Mouse (Mus musculus) E14TG2a.4 (cell line): ENCODE data around the gene Plrg1.
A peak's percentile ranks its signal among the peaks of the same experiment; 100 is the strongest.

Experiments used
- H3K27me3 ChIP-seq: 2 replicates; pipeline ENCODE4 v1.6.1; 2014; ENCODE audit warnings: low read length, control low read depth; ENCODE audit not compliant: insufficient read depth
- H3K36me3 ChIP-seq: 2 replicates; pipeline ENCODE4 v1.6.1; 2014; ENCODE audit warnings: low read length, control low read depth; ENCODE audit not compliant: insufficient read depth
- H3K4me1 ChIP-seq: replicated peaks from 2 replicates; pipeline ENCODE4 v1.6.1; 2014; ENCODE audit warnings: low read depth, low read length, control low read depth
- H3K4me3 ChIP-seq: replicated peaks from 2 replicates; pipeline ENCODE4 v1.5.1; 2014; ENCODE audit warnings: mild to moderate bottlenecking, low read length
- H3K9me3 ChIP-seq: 2 replicates; pipeline ENCODE4 v1.6.1; 2014; ENCODE audit warnings: low read length, control low read depth
- CTCF ChIP-seq: conservative IDR thresholded peaks from 2 replicates; pipeline ENCODE4 v1.5.1; 2014; ENCODE audit warnings: low read length
- NANOG ChIP-seq: IDR thresholded peaks from 2 replicates; pipeline ENCODE4 v1.6.1; 2014; ENCODE audit warnings: borderline replicate concordance, low read length, mixed read lengths
- POU5F1 ChIP-seq: IDR thresholded peaks from 2 replicates; pipeline ENCODE4 v1.6.1; 2014; ENCODE audit warnings: low read length, borderline replicate concordance

The Plrg1 gene

DNA sequence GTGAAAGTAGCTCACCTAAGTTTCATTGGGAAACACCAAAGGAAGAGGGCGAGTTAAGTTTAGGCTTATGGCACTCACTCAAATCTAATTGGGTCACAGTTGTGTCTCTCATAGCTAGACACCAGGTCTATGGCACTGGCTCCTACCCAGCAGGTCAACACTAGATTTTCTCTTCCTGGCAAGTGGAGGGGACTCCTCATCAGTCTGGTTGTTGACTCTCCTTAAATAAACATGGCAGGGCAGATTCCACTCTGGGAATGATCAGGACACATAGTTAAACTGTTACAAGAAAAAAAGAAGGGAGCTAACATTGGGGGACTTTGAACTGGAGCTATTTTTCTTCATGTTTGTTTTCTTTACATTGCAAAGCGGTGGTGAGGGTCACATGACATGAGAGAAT is 34.9 kb upstream of the Plrg1 start:
- no peak overlapping the region for H3K4me3 ChIP-seq
- TF ChIP-seq CTCF = no peak
- no peak for TF ChIP-seq NANOG
- TF ChIP-seq POU5F1 = no peak
- no peaks in the 10 kb centered on the region for H3K9me3 ChIP-seq
- H3K36me3 ChIP-seq = no peaks in the 10 kb centered on the region
- H3K27me3 ChIP-seq = no peaks in the 10 kb centered on the region
- H3K4me1 ChIP-seq = no peaks in the 10 kb centered on the region

DNA sequence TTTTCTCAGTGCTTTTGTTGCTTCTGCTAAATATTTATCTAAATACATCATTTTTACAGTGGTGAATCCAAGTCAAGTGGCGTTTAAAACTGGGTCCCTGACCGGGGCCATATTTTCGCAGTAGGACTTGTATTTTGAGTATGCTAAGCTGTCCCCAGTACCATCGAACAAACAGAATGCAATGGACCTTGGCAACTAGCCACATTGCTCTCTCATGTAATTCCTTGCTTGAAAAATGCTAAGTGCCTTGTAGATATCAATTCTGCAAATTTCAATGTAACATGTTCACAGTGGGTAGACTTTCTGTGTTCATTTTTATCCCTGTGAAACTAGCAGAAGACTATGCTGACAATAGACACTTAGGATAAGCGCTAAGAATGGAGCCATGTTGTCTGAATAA is 34.1 kb upstream of the Plrg1 start:
- H3K9me3 ChIP-seq = no peaks in the 10 kb centered on the region
- H3K27me3 ChIP-seq = no peaks in the 10 kb centered on the region
- no peak overlapping the region for H3K4me3 ChIP-seq
- H3K36me3 ChIP-seq = no peaks in the 10 kb centered on the region
- TF ChIP-seq POU5F1 = no peak
- no peak for TF ChIP-seq CTCF
- no peak for TF ChIP-seq NANOG
- H3K4me1 ChIP-seq = no peaks in the 10 kb centered on the region

DNA sequence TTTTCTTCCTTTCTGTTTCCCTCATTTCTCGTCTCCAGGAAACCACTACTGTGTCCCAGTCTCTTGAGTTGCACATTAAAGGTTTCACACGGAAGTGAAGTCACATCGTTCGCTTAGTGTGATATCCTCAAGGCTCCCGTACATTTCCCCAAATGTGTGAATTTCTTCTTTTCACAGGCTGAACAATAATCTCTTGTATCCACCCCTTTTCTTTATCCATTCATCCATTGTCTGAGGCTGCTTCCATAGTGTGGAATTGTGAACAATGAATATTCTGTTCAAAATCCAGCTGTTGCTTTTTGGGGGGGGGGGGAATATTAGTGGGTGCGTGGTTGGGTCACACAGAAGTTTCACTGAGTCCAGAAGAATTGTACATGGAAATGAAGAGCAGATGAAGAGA is 30.3 kb upstream of the Plrg1 start:
- no peaks in the 10 kb centered on the region for H3K36me3 ChIP-seq
- H3K27me3 ChIP-seq = no peaks in the 10 kb centered on the region
- no peak for TF ChIP-seq CTCF
- TF ChIP-seq NANOG = no peak
- no peaks in the 10 kb centered on the region for H3K9me3 ChIP-seq
- H3K4me1 ChIP-seq = peaks cover under 1% of the 10 kb centered on the region; the same call in 1 of the 2 replicates
- H3K4me3 ChIP-seq = no peak overlapping the region

DNA sequence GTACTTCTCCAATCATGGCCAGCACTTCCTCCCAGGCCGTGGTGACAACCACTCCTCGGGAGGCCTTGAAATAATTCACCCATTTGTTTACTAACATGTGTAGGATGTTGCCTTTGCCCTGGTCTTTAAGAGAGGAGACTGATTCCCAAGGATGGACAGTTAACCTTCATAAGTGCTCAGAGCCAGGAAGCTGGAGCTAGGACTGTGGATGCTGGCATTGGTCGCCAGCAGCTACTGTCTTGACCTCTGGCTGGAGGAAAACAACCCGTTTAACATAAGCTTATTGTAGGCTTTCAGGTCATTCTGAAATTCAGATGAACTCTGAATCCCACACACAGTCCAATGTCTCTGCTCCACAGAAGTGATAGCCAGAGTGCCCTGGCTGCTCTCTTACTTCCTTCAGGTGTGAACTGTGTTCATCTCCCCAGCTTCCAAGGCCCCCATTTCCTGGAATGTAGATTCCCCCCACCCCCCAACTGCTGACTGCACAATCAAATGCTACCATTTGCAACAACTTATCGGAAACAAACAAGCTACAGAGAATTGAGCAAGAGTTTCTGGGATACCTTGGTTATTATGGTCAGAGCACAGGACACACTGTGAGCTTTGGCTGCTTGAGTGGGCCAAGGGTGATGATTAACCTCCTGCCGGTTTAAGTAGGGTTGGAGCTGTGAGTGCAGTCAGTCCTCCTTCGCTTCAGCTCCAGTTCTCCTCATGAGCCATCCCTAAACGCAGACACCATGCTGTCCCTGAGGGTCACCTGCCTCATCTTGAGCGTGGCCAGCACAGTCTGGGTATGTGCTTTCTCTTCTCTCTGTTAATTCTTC is 29.6 kb upstream of the Plrg1 start, which contains the start of gene Fga:
Gene Fga (plus strand): TSS at position 602 of the 827 bp plus-strand sequence.
- Histone ChIP-seq H3K9me3 (no peaks in the 10 kb centered on the region), H3K27me3 (no peaks in the 10 kb centered on the region), H3K36me3 (no peaks in the 10 kb centered on the region), H3K4me1 (peaks cover 7% of the 10 kb centered on the region), H3K4me3 (no peak within 1 kb of the TSS)
- no peak for TF ChIP-seq NANOG
- no peak for TF ChIP-seq POU5F1
- TF ChIP-seq CTCF = no peak

DNA sequence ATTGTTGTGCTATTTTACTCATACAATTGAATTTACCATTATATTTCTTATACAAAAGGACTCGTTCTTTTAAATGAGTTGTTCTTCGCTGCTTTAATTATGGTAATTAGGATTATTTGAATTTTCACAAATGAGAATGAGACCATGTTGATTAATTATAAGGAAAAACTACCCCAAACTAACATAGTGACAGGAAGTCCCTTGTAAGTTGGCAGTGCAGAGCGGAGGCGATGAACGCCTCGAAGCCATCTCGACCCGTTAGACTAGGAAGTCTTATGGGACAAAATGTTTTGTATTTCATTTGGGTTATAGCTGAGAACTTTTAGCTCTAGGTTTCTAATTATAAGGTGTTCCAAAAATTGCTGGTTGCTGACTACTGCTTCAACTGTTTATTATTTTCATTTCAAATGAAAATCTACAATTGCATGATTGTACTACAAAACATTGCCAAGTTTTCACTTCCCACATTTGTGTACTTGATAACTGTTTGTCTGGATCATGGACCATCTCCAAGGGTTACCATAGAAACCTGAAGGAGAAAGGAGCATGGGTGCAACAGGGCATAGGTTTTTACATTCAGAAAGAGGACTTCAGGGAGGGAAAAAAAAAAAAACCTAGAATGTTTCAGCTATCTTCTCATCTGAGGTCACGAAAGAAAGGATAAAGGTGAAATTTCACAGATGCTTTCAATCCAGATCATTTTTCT is 27.6 kb upstream of the Plrg1 start:
- Histone ChIP-seq H3K9me3 (no peaks in the 10 kb centered on the region), H3K4me3 (no peak overlapping the region), H3K4me1 (peaks cover 16% of the 10 kb centered on the region), H3K36me3 (no peaks in the 10 kb centered on the region), H3K27me3 (peaks cover 7% of the 10 kb centered on the region; the same call in 1 of the 2 replicates)
- TF ChIP-seq POU5F1 (no peak), CTCF (no peak), NANOG (no peak)

DNA sequence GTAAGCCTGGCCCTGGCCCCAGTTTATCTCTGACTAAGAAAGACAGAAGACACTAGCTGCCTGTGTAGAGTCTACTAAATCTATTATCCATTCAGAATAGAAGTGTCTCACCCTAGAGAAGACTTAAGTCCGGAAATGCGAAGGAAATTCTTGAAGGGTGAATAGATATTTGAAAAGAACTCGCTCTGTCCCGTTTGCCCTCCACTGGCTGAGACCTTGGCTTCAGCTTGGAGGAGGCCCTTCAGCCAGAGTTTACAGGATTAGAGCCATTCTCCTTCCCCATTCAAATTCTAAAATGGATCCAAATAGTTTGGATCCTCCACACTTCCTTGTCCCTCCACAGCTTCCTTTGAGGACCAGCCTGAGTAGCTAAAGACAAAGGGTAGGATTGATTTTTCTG is 25.0 kb upstream of the Plrg1 start:
- H3K4me1 ChIP-seq = peaks cover 23% of the 10 kb centered on the region
- peaks cover 9% of the 10 kb centered on the region; the same call in 1 of the 2 replicates for H3K27me3 ChIP-seq
- no peak overlapping the region for H3K4me3 ChIP-seq
- no peaks in the 10 kb centered on the region for H3K9me3 ChIP-seq
- no peaks in the 10 kb centered on the region for H3K36me3 ChIP-seq
- TF ChIP-seq POU5F1 (no peak), CTCF (no peak), NANOG (no peak)

DNA sequence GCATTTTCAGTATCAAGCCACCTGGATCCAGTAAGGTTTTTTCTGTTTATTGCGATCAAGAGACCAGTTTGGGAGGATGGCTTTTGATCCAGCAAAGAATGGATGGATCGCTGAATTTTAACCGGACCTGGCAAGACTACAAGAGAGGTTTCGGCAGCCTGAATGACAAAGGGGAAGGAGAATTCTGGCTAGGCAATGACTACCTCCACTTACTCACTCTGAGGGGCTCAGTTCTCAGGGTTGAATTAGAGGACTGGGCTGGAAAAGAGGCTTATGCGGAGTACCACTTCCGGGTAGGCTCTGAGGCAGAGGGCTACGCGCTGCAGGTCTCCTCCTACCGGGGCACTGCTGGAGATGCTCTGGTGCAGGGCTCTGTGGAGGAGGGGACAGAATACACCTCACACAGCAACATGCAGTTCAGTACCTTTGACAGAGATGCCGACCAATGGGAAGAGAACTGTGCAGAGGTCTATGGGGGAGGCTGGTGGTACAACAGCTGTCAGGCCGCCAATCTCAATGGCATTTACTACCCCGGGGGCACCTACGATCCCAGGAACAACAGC is 22.5 kb upstream of the Plrg1 start:
- Histone ChIP-seq H3K36me3 (no peaks in the 10 kb centered on the region), H3K4me3 (0 out of 2 replicates have a peak overlapping the region, but pooled peaks have one; percentile 8), H3K9me3 (no peaks in the 10 kb centered on the region), H3K27me3 (peaks cover 9% of the 10 kb centered on the region; the same call in 1 of the 2 replicates), H3K4me1 (peaks cover 23% of the 10 kb centered on the region)
- no peak for TF ChIP-seq NANOG
- no peak for TF ChIP-seq POU5F1
- TF ChIP-seq CTCF = no peak

DNA sequence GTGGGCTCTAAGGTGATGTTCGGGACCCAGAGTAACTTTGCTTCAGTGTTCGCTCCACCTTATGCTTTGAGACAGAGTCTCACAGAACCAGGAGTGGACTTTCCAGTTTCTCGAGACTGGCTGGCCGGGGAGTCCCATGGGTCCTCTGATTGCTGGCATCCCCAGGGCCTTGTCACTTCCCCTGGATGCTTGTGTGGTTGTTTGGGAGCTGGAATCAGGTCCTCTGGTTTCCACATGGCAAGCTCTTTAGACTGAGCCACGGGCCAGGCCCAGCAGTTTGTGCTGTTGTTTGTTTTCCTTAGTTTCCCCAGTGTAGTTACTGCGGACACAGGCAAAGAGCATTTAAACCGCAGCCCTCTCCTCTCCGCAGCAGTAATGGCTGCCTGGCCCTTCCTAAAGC is 21.5 kb upstream of the Plrg1 start:
- H3K4me3 ChIP-seq = no peak overlapping the region
- H3K9me3 ChIP-seq = no peaks in the 10 kb centered on the region
- H3K27me3 ChIP-seq = peaks cover 9% of the 10 kb centered on the region; the same call in 1 of the 2 replicates
- H3K36me3 ChIP-seq = no peaks in the 10 kb centered on the region
- TF ChIP-seq NANOG = no peak
- TF ChIP-seq POU5F1 = no peak
- no peak for TF ChIP-seq CTCF
- peaks cover 23% of the 10 kb centered on the region for H3K4me1 ChIP-seq
